Mouse (Mus musculus): ENCODE measurements around the gene Kcnn3.

Kcnn3 gene

GRCm38 (mm10) chr3:89565371-89565770 is 45.4 kb downstream of the Kcnn3 start:
- DNase-seq (ENCODE audit: low read depth, low spot score), result no peak

- DNase-seq (ENCODE audit: low read depth, low spot score), result no peak
Measured at GRCm38 (mm10) chr3:89569058-89569457, 49.1 kb downstream of the Kcnn3 start.

GRCm38 (mm10) chr3:89569707-89570324 is 49.9 kb downstream of the Kcnn3 start:
- no peak for DNase-seq (ENCODE audit: low read depth, low spot score)

GRCm38 (mm10) chr3:89570362-89570761 is 50.4 kb downstream of the Kcnn3 start:
- no peak for DNase-seq (ENCODE audit: low read depth, low spot score)

- no peak for DNase-seq (ENCODE audit: low read depth, low spot score)
Measured at GRCm38 (mm10) chr3:89574260-89574659, 54.3 kb downstream of the Kcnn3 start.

- no peak for DNase-seq (ENCODE audit: low read depth, low spot score)
Measured at GRCm38 (mm10) chr3:89576381-89576780, 56.4 kb downstream of the Kcnn3 start.

- DNase-seq (ENCODE audit: low read depth, low spot score), result no peak
Measured at GRCm38 (mm10) chr3:89577154-89577553, 57.2 kb downstream of the Kcnn3 start.

- no peak for DNase-seq (ENCODE audit: low read depth, low spot score)
Measured at GRCm38 (mm10) chr3:89578083-89578482, 58.1 kb downstream of the Kcnn3 start.

GRCm38 (mm10) chr3:89578803-89579202 is 58.8 kb downstream of the Kcnn3 start:
- DNase-seq (ENCODE audit: low read depth, low spot score), result no peak

- DNase-seq (ENCODE audit: low read depth, low spot score), result no peak
Measured at GRCm38 (mm10) chr3:89584254-89584653, 64.3 kb downstream of the Kcnn3 start.

GRCm38 (mm10) chr3:89588436-89588835 is 68.5 kb downstream of the Kcnn3 start:
- DNase-seq (ENCODE audit: low read depth, low spot score), result no peak

GRCm38 (mm10) chr3:89589321-89589720 is 69.4 kb downstream of the Kcnn3 start:
- no peak for DNase-seq (ENCODE audit: low read depth, low spot score)

- DNase-seq (ENCODE audit: low read depth, low spot score), result no peak
Measured at GRCm38 (mm10) chr3:89590386-89590785, 70.4 kb downstream of the Kcnn3 start.

GRCm38 (mm10) chr3:89591461-89591860 is 71.5 kb downstream of the Kcnn3 start:
- no peak for DNase-seq (ENCODE audit: low read depth, low spot score)

- DNase-seq (ENCODE audit: low read depth, low spot score), result no peak
Measured at GRCm38 (mm10) chr3:89592809-89593208, 72.8 kb downstream of the Kcnn3 start.

GRCm38 (mm10) chr3:89593524-89593923 is 73.6 kb downstream of the Kcnn3 start:
- DNase-seq (ENCODE audit: low read depth, low spot score), result no peak

- no peak for DNase-seq (ENCODE audit: low read depth, low spot score)
Measured at GRCm38 (mm10) chr3:89598361-89598760, 78.4 kb downstream of the Kcnn3 start.

GRCm38 (mm10) chr3:89598967-89599366 is 79.0 kb downstream of the Kcnn3 start:
- no peak for DNase-seq (ENCODE audit: low read depth, low spot score)

- no peak for DNase-seq (ENCODE audit: low read depth, low spot score)
Measured at GRCm38 (mm10) chr3:89601060-89601459, 81.1 kb downstream of the Kcnn3 start.

- no peak for DNase-seq (ENCODE audit: low read depth, low spot score)
Measured at GRCm38 (mm10) chr3:89603300-89603699, 83.3 kb downstream of the Kcnn3 start.

- no peak for DNase-seq (ENCODE audit: low read depth, low spot score)
Measured at GRCm38 (mm10) chr3:89605235-89605634, 85.3 kb downstream of the Kcnn3 start.

- no peak for DNase-seq (ENCODE audit: low read depth, low spot score)
Measured at GRCm38 (mm10) chr3:89607327-89607726, 87.4 kb downstream of the Kcnn3 start.

- DNase-seq (ENCODE audit: low read depth, low spot score), result no peak
Measured at GRCm38 (mm10) chr3:89612048-89612447, 92.1 kb downstream of the Kcnn3 start.

Measured in brain, embryonic 18.5 days (tissue).